Mouse (Mus musculus) spleen, embryonic (tissue): ENCODE results near the gene Nol6.

Experiments
- CTCF ChIA-PET: fragments of 350-600 bp; sonication (Branson Sonifier 250); formaldehyde crosslinking; loops from one replicate; lab custom pipeline; 2022; lab: Charles Lee

The Nol6 gene

GRCm38 (mm10) chr4:41129406-41129805, 5.2 kb upstream of the Nol6 start:
- CTCF ChIA-PET: interaction anchor here (0.6 to 1.0 kb wide), 4 partner anchors 12 to 305 kb away, joined by 3 to 12 read pairs (median 5); no protein-coding TSS in a partner anchor

- CTCF ChIA-PET: interaction anchor here (0.6 kb wide), 1 partner anchor 46 kb away, joined by 3 read pairs; no protein-coding TSS in a partner anchor
Measured at GRCm38 (mm10) chr4:41118706-41119292, 5.5 kb downstream of the Nol6 start.

- CTCF ChIA-PET: interaction anchor here (0.6 kb wide), 1 partner anchor 193 kb away, joined by 8 read pairs; no protein-coding TSS in a partner anchor
Measured at GRCm38 (mm10) chr4:41116817-41117216, 7.4 kb downstream of the Nol6 start.

GRCm38 (mm10) chr4:41115793-41116192, 8.5 kb downstream of the Nol6 start:
- CTCF ChIA-PET: no interaction called here

- CTCF ChIA-PET: interaction anchor here (0.5 kb wide), 1 partner anchor 435 kb away, joined by 3 read pairs; no protein-coding TSS in a partner anchor
Measured at GRCm38 (mm10) chr4:41115074-41115473, 9.2 kb downstream of the Nol6 start.

- CTCF ChIA-PET: no interaction called here
Measured at GRCm38 (mm10) chr4:41114358-41115070, 9.7 kb downstream of the Nol6 start.

GRCm38 (mm10) chr4:41108717-41109425, 15.4 kb downstream of the Nol6 start:
- CTCF ChIA-PET: interaction anchor here (0.7 kb wide), 1 partner anchor 230 kb away, joined by 3 read pairs; no protein-coding TSS in a partner anchor

GRCm38 (mm10) chr4:41107440-41107839, 16.8 kb downstream of the Nol6 start:
- CTCF ChIA-PET: no interaction called here

- CTCF ChIA-PET: no interaction called here
Measured at GRCm38 (mm10) chr4:41102901-41103300, 21.4 kb downstream of the Nol6 start.

- CTCF ChIA-PET: no interaction called here
Measured at GRCm38 (mm10) chr4:41100986-41101385, 23.3 kb downstream of the Nol6 start.

GRCm38 (mm10) chr4:41098577-41098951, 25.7 kb downstream of the Nol6 start:
- CTCF ChIA-PET: interaction anchor here (0.7 kb wide), 1 partner anchor 71 kb away, joined by 5 read pairs; no protein-coding TSS in a partner anchor

GRCm38 (mm10) chr4:41097871-41098576, 26.2 kb downstream of the Nol6 start, which contains the start of gene Aqp3:
Gene Aqp3 (minus strand): TSS chr4:41098183.
- CTCF ChIA-PET: interaction anchor here (0.7 kb wide), 1 partner anchor 71 kb away, joined by 5 read pairs; no protein-coding TSS in a partner anchor

- CTCF ChIA-PET: no interaction called here
Measured at GRCm38 (mm10) chr4:41097381-41097780, 26.9 kb downstream of the Nol6 start.

GRCm38 (mm10) chr4:41096794-41097193, 27.5 kb downstream of the Nol6 start:
- CTCF ChIA-PET: no interaction called here

GRCm38 (mm10) chr4:41096169-41096568, 28.1 kb downstream of the Nol6 start:
- CTCF ChIA-PET: no interaction called here

GRCm38 (mm10) chr4:41094361-41094760, 29.9 kb downstream of the Nol6 start:
- CTCF ChIA-PET: no interaction called here

- CTCF ChIA-PET: no interaction called here
Measured at GRCm38 (mm10) chr4:41092958-41093357, 31.3 kb downstream of the Nol6 start.

- CTCF ChIA-PET: no interaction called here
Measured at GRCm38 (mm10) chr4:41091391-41091790, 32.9 kb downstream of the Nol6 start.

GRCm38 (mm10) chr4:41089705-41090104, 34.5 kb downstream of the Nol6 start:
- CTCF ChIA-PET: no interaction called here

GRCm38 (mm10) chr4:41089189-41089588, 35.1 kb downstream of the Nol6 start:
- CTCF ChIA-PET: no interaction called here
